Mouse (Mus musculus): ENCODE measurements around the gene Plcb3. TPM values are rescaled to one million over a fixed set of nuclear protein-coding genes. Genes with fewer than 3 reads are reported as not detected.
A peak's percentile ranks its signal among the peaks of the same experiment; 100 is the strongest.

Gene Plcb3
- polyA plus RNA-seq, 1 experiment from 2014 or later, result 33.6 TPM

- ATAC-seq (peak; percentile 12), DNase-seq (ENCODE audit: low spot score) (peak; percentile 47)
- TF ChIP-seq CTCF (IDR thresholded peaks at IDR 0.05) (no peak), EP300 (IDR thresholded peaks at IDR 0.05) (no peak)
- H3K36me3 ChIP-seq (ENCODE audit: insufficient read depth, low read length), result peaks cover 12% of the 10 kb centered on the region; the same call in 1 of the 2 replicates
- H3K27ac ChIP-seq (ENCODE audit: low read length), result peak overlapping the region; percentile 39
- WGBS, result 5% methylated on average over 15 of the region's 15 CpGs
- no peaks in the 10 kb centered on the region for H3K27me3 ChIP-seq (replicated peaks; ENCODE audit: insufficient read depth, low read length)
- H3K4me1 ChIP-seq (ENCODE audit: insufficient read depth, low read depth, low read length), result peaks cover 21% of the 10 kb centered on the region
- H3K9ac ChIP-seq (replicated peaks; ENCODE audit: low read depth), result peak overlapping the region; percentile 60
- no peaks in the 10 kb centered on the region for H3K9me3 ChIP-seq (ENCODE audit: low read length)
- peak overlapping the region; percentile 67 for H3K4me3 ChIP-seq (ENCODE audit: low read depth, low read length)
- H3K4me2 ChIP-seq (replicated peaks; ENCODE audit: low read depth, low read length), result peak overlapping the region; percentile 80
Observed at GRCm38 (mm10) chr19:6968491-6969271, 7.6 kb downstream of the Plcb3 start.

GRCm38 (mm10) chr19:6956461-6956860 is 19.8 kb downstream of the Plcb3 start:
- Histone ChIP-seq H3K36me3 (ENCODE audit: insufficient read depth, low read length) (peaks cover 41% of the 10 kb centered on the region), H3K27me3 (replicated peaks; ENCODE audit: insufficient read depth, low read length) (no peaks in the 10 kb centered on the region), H3K9ac (replicated peaks; ENCODE audit: low read depth) (no peak overlapping the region), H3K9me3 (ENCODE audit: low read length) (no peaks in the 10 kb centered on the region), H3K4me3 (ENCODE audit: low read depth, low read length) (no peak overlapping the region), H3K27ac (ENCODE audit: low read length) (no peak overlapping the region), H3K4me1 (ENCODE audit: insufficient read depth, low read depth, low read length) (peaks cover 16% of the 10 kb centered on the region; the same call in 1 of the 2 replicates), H3K4me2 (replicated peaks; ENCODE audit: low read depth, low read length) (no peak overlapping the region)
- TF ChIP-seq CTCF (IDR thresholded peaks at IDR 0.05) (no peak), EP300 (IDR thresholded peaks at IDR 0.05) (no peak)
- WGBS, result 87% methylated on average over 10 of the region's 10 CpGs
- no peak for DNase-seq (ENCODE audit: low spot score)
- no peak for ATAC-seq

GRCm38 (mm10) chr19:6955424-6955823 is 20.8 kb downstream of the Plcb3 start:
- Histone ChIP-seq H3K9me3 (ENCODE audit: low read length) (no peaks in the 10 kb centered on the region), H3K4me2 (replicated peaks; ENCODE audit: low read depth, low read length) (no peak overlapping the region), H3K27me3 (replicated peaks; ENCODE audit: insufficient read depth, low read length) (no peaks in the 10 kb centered on the region), H3K4me3 (ENCODE audit: low read depth, low read length) (no peak overlapping the region), H3K36me3 (ENCODE audit: insufficient read depth, low read length) (peaks cover 41% of the 10 kb centered on the region), H3K27ac (ENCODE audit: low read length) (no peak overlapping the region), H3K4me1 (ENCODE audit: insufficient read depth, low read depth, low read length) (peaks cover 16% of the 10 kb centered on the region; the same call in 1 of the 2 replicates), H3K9ac (replicated peaks; ENCODE audit: low read depth) (no peak overlapping the region)
- TF ChIP-seq CTCF (IDR thresholded peaks at IDR 0.05) (no peak), EP300 (IDR thresholded peaks at IDR 0.05) (no peak)
- no peak for DNase-seq (ENCODE audit: low spot score)
- no peak for ATAC-seq
- WGBS, result 78% methylated on average over 7 of the region's 7 CpGs

- H3K36me3 ChIP-seq (ENCODE audit: insufficient read depth, low read length), result peaks cover 32% of the 10 kb centered on the region
- no peak for ATAC-seq
Observed at GRCm38 (mm10) chr19:6954046-6954445, 22.2 kb downstream of the Plcb3 start.

GRCm38 (mm10) chr19:6952712-6953037 is 23.6 kb downstream of the Plcb3 start:
- 6% methylated on average over 3 of the region's 3 CpGs for WGBS
- H3K27ac ChIP-seq (ENCODE audit: low read length), result peak overlapping the region; percentile 99
- ATAC-seq (peak; percentile 60), DNase-seq (ENCODE audit: low spot score) (peak; percentile 91)
- H3K27me3 ChIP-seq (replicated peaks; ENCODE audit: insufficient read depth, low read length), result no peaks in the 10 kb centered on the region
- TF ChIP-seq CTCF (IDR thresholded peaks at IDR 0.05) (no peak), EP300 (IDR thresholded peaks at IDR 0.05) (peak; percentile 59)
- peak overlapping the region; percentile 43 for H3K9ac ChIP-seq (replicated peaks; ENCODE audit: low read depth)
- H3K4me3 ChIP-seq (ENCODE audit: low read depth, low read length), result peak overlapping the region; percentile 8; the same call in 1 of the 2 replicates
- peak overlapping the region; percentile 91 for H3K4me2 ChIP-seq (replicated peaks; ENCODE audit: low read depth, low read length)
- H3K4me1 ChIP-seq (ENCODE audit: insufficient read depth, low read depth, low read length), result peaks cover 16% of the 10 kb centered on the region; the same call in 1 of the 2 replicates
- no peaks in the 10 kb centered on the region for H3K9me3 ChIP-seq (ENCODE audit: low read length)
- peaks cover 20% of the 10 kb centered on the region; the same call in 1 of the 2 replicates for H3K36me3 ChIP-seq (ENCODE audit: insufficient read depth, low read length)

More at GRCm38 (mm10) chr19:6954046-6954445, 22.2 kb downstream of the Plcb3 start:
- Histone ChIP-seq H3K9ac (replicated peaks; ENCODE audit: low read depth) (no peak overlapping the region), H3K4me1 (ENCODE audit: insufficient read depth, low read depth, low read length) (peaks cover 16% of the 10 kb centered on the region; the same call in 1 of the 2 replicates), H3K4me3 (ENCODE audit: low read depth, low read length) (no peak overlapping the region), H3K4me2 (replicated peaks; ENCODE audit: low read depth, low read length) (no peak overlapping the region), H3K27ac (ENCODE audit: low read length) (peak overlapping the region; percentile 99), H3K9me3 (ENCODE audit: low read length) (no peaks in the 10 kb centered on the region), H3K27me3 (replicated peaks; ENCODE audit: insufficient read depth, low read length) (no peaks in the 10 kb centered on the region)
- WGBS, result 40% methylated on average over 9 of the region's 9 CpGs
- TF ChIP-seq EP300 (IDR thresholded peaks at IDR 0.05), result no peak
- TF ChIP-seq CTCF (IDR thresholded peaks at IDR 0.05), result peak; percentile 74
- DNase-seq (ENCODE audit: low spot score), result peak; percentile 77

GRCm38 (mm10) chr19:6951994-6952711 is 24.1 kb downstream of the Plcb3 start:
- H3K36me3 ChIP-seq (ENCODE audit: insufficient read depth, low read length), result 0 out of 2 replicates have a peak, but pooled peaks cover 16% of the 10 kb centered on the region
- H3K9me3 ChIP-seq (ENCODE audit: low read length), result no peaks in the 10 kb centered on the region
- DNase-seq (ENCODE audit: low spot score) (peak; percentile 93), ATAC-seq (peak; percentile 71)
- peak overlapping the region; percentile 72 for H3K9ac ChIP-seq (replicated peaks; ENCODE audit: low read depth)
- peaks cover 16% of the 10 kb centered on the region; the same call in 1 of the 2 replicates for H3K4me1 ChIP-seq (ENCODE audit: insufficient read depth, low read depth, low read length)
- H3K27ac ChIP-seq (ENCODE audit: low read length), result peak overlapping the region; percentile 99
- TF ChIP-seq EP300 (IDR thresholded peaks at IDR 0.05) (no peak; the same call in 1 of the 2 replicates), CTCF (IDR thresholded peaks at IDR 0.05) (no peak)
- no peaks in the 10 kb centered on the region for H3K27me3 ChIP-seq (replicated peaks; ENCODE audit: insufficient read depth, low read length)
- WGBS, result under 1% methylated on average over 31 of the region's 31 CpGs
- H3K4me2 ChIP-seq (replicated peaks; ENCODE audit: low read depth, low read length), result peak overlapping the region; percentile 91
- peak overlapping the region; percentile 64 for H3K4me3 ChIP-seq (ENCODE audit: low read depth, low read length)
